ENCODE assay signal across 26 mouse cellular contexts in genomic region chrX:82809171-82809570, GRCm38 (mm10).
A peak's percentile ranks its signal among the peaks of the same experiment; 100 is the strongest.
DNase-seq lines count a peak whose midpoint lies in the region; ATAC-seq and TF ChIP-seq lines count a peak whose summit lies in the region.
"Had no signal": no experiment of that assay in that cellular context is flagged by ENCODE, and none has a peak within 500 bp of the region (broad histone marks: within the 10 kb centered on the region; RNA-seq: fewer than 3 reads in every experiment).

No protein-coding gene starts in this region.

- H3K36me3 ChIP-seq in ES-E14 (ENCODE audit: control insufficient read depth, insufficient read depth, low read length, poor library complexity, severe bottlenecking): no peaks in the 10 kb centered on the region
- H3K36me3 ChIP-seq in midbrain, embryonic 16.5 days (ENCODE audit: control insufficient read depth, insufficient read depth, low read length): no peaks in the 10 kb centered on the region
- H3K36me3 ChIP-seq: G1E had no signal

- DNase-seq in ES-CJ7 (ENCODE audit: low read depth, low spot score) (peak; percentile 60), ES-E14 (ENCODE audit: low read depth, low spot score) (peak; percentile 11), R1 (ENCODE audit: low read depth, low spot score) (peak; percentile 81), ZHBTc4 (ENCODE audit: low read depth, low spot score) (peak; percentile 56)
- DNase-seq in heart, postnatal 36 days: no peak
- no peak for DNase-seq in spleen, postnatal 10 days (ENCODE audit: low spot score in 2 of 2)
- no peak for DNase-seq in testis, postnatal 14 days (ENCODE audit: low spot score)
- DNase-seq: adrenal gland, adult 2 months; adrenal gland, adult 8-10 months; adrenal gland, postnatal 10 days; adrenal gland, postnatal 14 days; adrenal gland, postnatal 25 days; adrenal gland, postnatal 36 days; B cell, adult 2 months; cerebellum, adult 11 months; cerebellum, adult 11-12 months; cerebellum, adult 18-20 months; cerebellum, adult 2 months; cerebellum, adult 8-10 months; cerebellum, adult 9-10 months had no signal

- no peak overlapping the region for H3K4me2 ChIP-seq in midbrain, embryonic 16.5 days (ENCODE audit: low read length)

- no peaks in the 10 kb centered on the region for H3K9me3 ChIP-seq in ES-E14 (ENCODE audit: control insufficient read depth, insufficient read depth, low read depth, low read length)
- no peaks in the 10 kb centered on the region for H3K9me3 ChIP-seq in midbrain, embryonic 16.5 days (replicated peaks; ENCODE audit: control insufficient read depth, low read length, poor library complexity, severe bottlenecking)
- H3K9me3 ChIP-seq: G1E had no signal

- no peak for ATAC-seq in midbrain, embryonic 16.5 days
- ATAC-seq: activated CD4-positive, CD25-positive, alpha-beta regulatory T cell, adult 4 months; CD4-positive, CD25-positive, alpha-beta regulatory T cell, adult 4 months; Patski had no signal

- WGBS in midbrain, embryonic 16.5 days: 8% methylated on average over 2 of the region's 2 CpGs

- H3K4me1 ChIP-seq in ES-E14 (ENCODE audit: control insufficient read depth in 2 of 2, insufficient read depth in 2 of 2, low read length in 2 of 2, poor library complexity in 1 of 2): no peaks in the 10 kb centered on the region; a peak in 1 of 4 replicates
- no peaks in the 10 kb centered on the region for H3K4me1 ChIP-seq in midbrain, embryonic 16.5 days (ENCODE audit: control insufficient read depth, insufficient read depth, low read length)

- in situ Hi-C loops in ES-E14 (cut with MboI; ENCODE audit: low sequenced_read_pairs in 2 of 2, unreplicated experiment in 2 of 2): no loop called here

- no peaks in the 10 kb centered on the region for H3K27me3 ChIP-seq in midbrain, embryonic 16.5 days (ENCODE audit: control insufficient read depth, insufficient read depth, low read depth, low read length)
- H3K27me3 ChIP-seq: CH12.LX had no signal

- H3K4me3 ChIP-seq in ES-E14 (ENCODE audit: insufficient read depth in 1 of 2, low read depth in 1 of 2, low read length in 2 of 2, poor library complexity in 1 of 2, severe bottlenecking in 1 of 2): no peak overlapping the region
- H3K4me3 ChIP-seq in midbrain, embryonic 16.5 days (ENCODE audit: low read depth, low read length): no peak overlapping the region

- intact Hi-C loops in heart, postnatal 36 days (cut with DNase I): no loop called here

- H3K9ac ChIP-seq in ES-E14 (ENCODE audit: insufficient read depth, low read depth, low read length, poor library complexity, severe bottlenecking): no peak overlapping the region
- H3K9ac ChIP-seq in midbrain, embryonic 16.5 days (ENCODE audit: low read depth, low read length): no peak overlapping the region

- H3K27ac ChIP-seq in ES-E14 (ENCODE audit: insufficient read depth, low read depth, low read length, poor library complexity, severe bottlenecking): no peak overlapping the region
- H3K27ac ChIP-seq in midbrain, embryonic 16.5 days (ENCODE audit: low read length): no peak overlapping the region

TF ChIP-seq in ES-E14, 5 proteins besides CTCF, POLR2A, EP300 and RAD21:
- TF ChIP-seq ZC3H11A (IDR thresholded peaks at IDR 0.05; ENCODE audit: borderline replicate concordance, low read depth, low read length) (no peak), MAFK (IDR thresholded peaks at IDR 0.05; ENCODE audit: insufficient read depth, low read depth, low read length) (no peak), HCFC1 (IDR thresholded peaks at IDR 0.05; ENCODE audit: borderline replicate concordance, insufficient read depth, low read length) (no peak), CHD2 (IDR thresholded peaks at IDR 0.05; ENCODE audit: low read depth, low read length) (no peak), ZNF384 (IDR thresholded peaks at IDR 0.05; ENCODE audit: low read depth, low read length) (no peak)
TF ChIP-seq in ES-E14: peak in this region for 0.

Comparison
In these comparisons a context has a peak if more than half of its experiments do, and no peak if none do; other contexts are left out.
1. DNase-seq: peak in ES-CJ7 (single experiment), ES-E14 (single experiment), R1 (single experiment) and ZHBTc4 (single experiment); none in heart, postnatal 36 days (0 of 2), spleen, postnatal 10 days (0 of 2) and testis, postnatal 14 days (single experiment).